Mouse (Mus musculus) heart, adult 2 months (tissue): ENCODE measurements around the gene Eif2ak2. TPM values are rescaled to one million over a fixed set of nuclear protein-coding genes. Genes with fewer than 3 reads are reported as not detected.
A peak's percentile ranks its signal among the peaks of the same experiment; 100 is the strongest.

ENCODE experiments used
- DNase-seq, 2 experiments: peaks; one replicate each; pipeline ENCODE4 v3.0.0; 2021
- H3K27ac ChIP-seq: fragments of 200-600 bp; 2 replicates; pipeline ENCODE4 v1.8.1; 2022
- H3K27me3 ChIP-seq: fragments of 200-500 bp; 2 replicates; pipeline ENCODE4 v1.6.1; 2012; ENCODE audit warnings: mild to moderate bottlenecking, low read length, inconsistent platforms, mixed read lengths; ENCODE audit not compliant: control insufficient read depth, insufficient read depth
- H3K36me3 ChIP-seq: fragments of 200-500 bp; 2 replicates; pipeline ENCODE4 v1.6.1; 2012; ENCODE audit warnings: low read length, inconsistent platforms; ENCODE audit not compliant: control insufficient read depth, insufficient read depth
- H3K4me1 ChIP-seq: fragments of 200-500 bp; 2 replicates; pipeline ENCODE4 v1.6.1; 2011; ENCODE audit warnings: low read length; ENCODE audit not compliant: control insufficient read depth, insufficient read depth
- H3K4me3 ChIP-seq: fragments of 200-600 bp; 2 replicates; pipeline ENCODE4 v1.8.1; 2022
- H3K79me2 ChIP-seq: fragments of 200-500 bp; replicated peaks from 2 replicates; pipeline ENCODE4 v1.6.1; 2012; ENCODE audit warnings: mild to moderate bottlenecking, inconsistent platforms, low read length, moderate library complexity, mixed read lengths; ENCODE audit not compliant: control insufficient read depth, insufficient read depth
- H3K9ac ChIP-seq: fragments of 200-500 bp; 2 replicates; pipeline ENCODE4 v1.6.1; 2012; ENCODE audit warnings: low read depth, mild to moderate bottlenecking, control low read depth, inconsistent platforms, low read length, mixed read lengths
- CTCF ChIP-seq: fragments of 200-600 bp; IDR thresholded peaks from 2 replicates; pipeline ENCODE4 v1.8.1; 2022; ENCODE audit warnings: antibody characterized with exemption, mild to moderate bottlenecking, moderate library complexity
- EP300 ChIP-seq: fragments of 200-500 bp; IDR thresholded peaks from 2 replicates; pipeline ENCODE4 v1.6.1; 2011; ENCODE audit warnings: low read depth, low read length, control low read depth; ENCODE audit not compliant: insufficient read depth
- POLR2A ChIP-seq: fragments of 200-500 bp; IDR thresholded peaks from 2 replicates; pipeline ENCODE4 v1.6.1; 2011; ENCODE audit warnings: mild to moderate bottlenecking, low read depth, low read length, control low read depth; ENCODE audit not compliant: insufficient read depth
- WGBS: fragments of 180-500 bp; shearing (Covaris S2); methylation state at CpG from one replicate; pipeline ENCODE4 v1.1.7; 2018; 5-methylcytosine and 5-hydroxymethylcytosine counted together
- intact Hi-C: fragments of 180-260 bp; cut with DNase I; formaldehyde crosslinking; loops from one replicate; pipeline ENCODE4 v1.15.1; 2025
- long read RNA-seq: library from polyadenylated mRNA; stranded (forward); transcript quantifications from one replicate; pipeline ENCODE4 v2.0.0, GENCODE M21; 2021
- polyA plus RNA-seq: library from polyadenylated mRNA; depleted of rRNA; stranded (reverse); fragments of >200 nt; gene quantifications from 2 replicates; pipeline ENCODE4 v1.2.3, GENCODE M21; 2012; rRNA removed
- total RNA-seq, 2 experiments: library from RNA; stranded (reverse); gene quantifications; 2 replicates each; pipeline ENCODE4 v1.2.3; 2021

Gene Eif2ak2
- total RNA-seq (1 to 10 TPM; 7.8 to 8.0 TPM), polyA plus RNA-seq (2.7 and 4.2 TPM in 2 replicates)
- long read RNA-seq: 0 reads

DNA sequence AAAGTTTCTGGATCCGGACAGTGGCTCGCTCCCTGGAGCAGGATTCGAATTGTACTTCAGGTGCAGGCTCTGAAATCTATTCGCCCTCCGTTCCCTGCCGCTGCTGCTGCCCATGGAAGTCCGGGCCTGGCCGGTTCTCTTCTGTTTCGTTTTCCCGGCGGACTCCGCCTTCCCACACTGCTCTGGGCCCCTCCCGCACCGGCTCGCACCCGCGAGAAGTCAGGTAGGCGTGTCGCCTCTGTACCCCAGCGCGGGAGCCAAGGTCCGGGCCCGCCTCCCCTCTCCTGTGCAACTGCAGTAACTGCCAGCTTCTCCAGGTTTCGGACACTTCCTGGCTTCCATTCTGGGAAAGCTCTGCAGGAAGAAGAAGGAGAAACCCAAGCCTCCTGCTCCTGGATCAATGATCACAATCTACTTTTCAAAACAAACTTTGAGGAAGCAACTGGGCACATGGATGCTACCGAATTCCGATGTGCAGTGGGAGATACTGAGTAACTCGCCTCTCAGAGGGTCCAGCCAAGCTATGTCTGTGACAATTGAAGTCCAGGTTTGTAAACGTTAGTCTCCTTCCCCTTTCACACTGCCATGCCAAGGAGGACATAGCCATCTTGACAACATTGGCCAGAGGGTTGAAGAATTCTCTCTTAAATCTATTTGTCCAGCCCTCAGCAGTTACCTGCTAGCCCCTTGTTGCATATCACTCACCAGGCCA is at the start of gene Eif2ak2:
Gene Eif2ak2, minus strand, starts transcription at position 173 of the 712 bp plus-strand sequence.
- peak; percentile 86 to 89 for DNase-seq

DNA sequence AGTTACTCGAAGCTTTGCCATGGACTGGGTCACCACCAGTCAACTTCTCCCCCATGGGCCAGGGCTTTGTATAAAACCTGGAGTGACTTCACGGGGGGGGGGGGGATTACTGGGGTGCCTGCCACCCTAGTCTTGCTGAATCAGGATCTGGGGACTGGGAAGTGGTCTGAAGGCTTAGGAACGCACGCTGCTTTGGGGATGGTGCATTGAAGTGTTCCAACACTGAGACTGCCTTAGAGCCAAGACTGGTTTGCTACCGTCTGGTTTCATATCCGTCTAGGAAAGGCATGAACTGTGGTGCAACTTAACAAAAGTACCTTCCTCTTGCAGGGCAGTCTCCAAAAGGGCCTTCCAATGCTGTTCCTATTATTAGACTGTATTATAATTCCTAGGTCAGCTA is 35.3 kb upstream of the Eif2ak2 start:
- no peak for DNase-seq
- Histone ChIP-seq H3K4me1 (peaks cover 2% of the 10 kb centered on the region; the same call in 1 of the 2 replicates), H3K9ac (no peak overlapping the region), H3K27me3 (no peaks in the 10 kb centered on the region), H3K4me3 (no peak overlapping the region), H3K79me2 (no peaks in the 10 kb centered on the region), H3K27ac (no peak overlapping the region), H3K36me3 (peaks cover 2% of the 10 kb centered on the region)
- TF ChIP-seq CTCF (no peak), POLR2A (no peak)
- WGBS: 46% methylated on average over 6 of the region's 6 CpGs
- intact Hi-C loops: no loop called here

More for the DNA sequence above, at the start of gene Eif2ak2:
- Histone ChIP-seq H3K79me2 (no peaks in the 10 kb centered on the region), H3K27me3 (no peaks in the 10 kb centered on the region), H3K4me3 (peak within 1 kb of the TSS; percentile 60), H3K9ac (peak within 1 kb of the TSS; percentile 80), H3K27ac (peak within 1 kb of the TSS; percentile 73), H3K36me3 (0 out of 2 replicates have a peak, but pooled peaks cover 2% of the 10 kb centered on the region), H3K4me1 (peaks cover 1% of the 10 kb centered on the region)
- WGBS: 1% methylated on average over 28 of the region's 28 CpGs
- no peak for TF ChIP-seq CTCF
- TF ChIP-seq POLR2A: peak; percentile 81
- intact Hi-C loops: no loop called here

DNA sequence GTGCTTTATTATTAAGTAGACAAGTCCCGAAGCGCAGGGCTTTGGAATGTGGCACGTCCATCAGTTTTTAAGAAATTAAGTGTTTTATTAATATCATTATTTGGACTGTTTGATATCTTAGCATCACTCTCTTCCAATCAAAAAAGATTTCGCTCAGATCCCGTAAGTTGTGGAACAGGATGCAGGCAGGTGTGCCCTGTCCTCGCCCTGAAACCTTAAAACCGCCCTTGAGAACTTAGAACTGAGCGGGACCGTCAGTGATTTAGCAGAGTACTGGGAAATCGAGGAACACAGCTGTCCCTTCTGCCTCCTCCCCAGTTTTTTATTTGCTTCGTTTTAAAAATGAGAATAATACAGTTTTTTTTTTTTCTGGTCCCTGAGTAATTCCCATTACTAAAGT is 34.5 kb upstream of the Eif2ak2 start:
- TF ChIP-seq POLR2A (no peak), CTCF (no peak), EP300 (no peak)
- Histone ChIP-seq H3K27me3 (no peaks in the 10 kb centered on the region), H3K4me3 (peak overlapping the region; percentile 67), H3K9ac (peak overlapping the region; percentile 81), H3K27ac (peak overlapping the region; percentile 82), H3K79me2 (no peaks in the 10 kb centered on the region), H3K36me3 (peaks cover 2% of the 10 kb centered on the region; the same call in 1 of the 2 replicates), H3K4me1 (peaks cover 2% of the 10 kb centered on the region; the same call in 1 of the 2 replicates)
- DNase-seq: no peak
- intact Hi-C loops: loop anchor here (1.0 kb wide), 1 partner anchor 20 kb away; the partner anchor contains the start of genes Cebpz and Ndufaf7
- WGBS: 2% methylated on average over 11 of the region's 11 CpGs

DNA sequence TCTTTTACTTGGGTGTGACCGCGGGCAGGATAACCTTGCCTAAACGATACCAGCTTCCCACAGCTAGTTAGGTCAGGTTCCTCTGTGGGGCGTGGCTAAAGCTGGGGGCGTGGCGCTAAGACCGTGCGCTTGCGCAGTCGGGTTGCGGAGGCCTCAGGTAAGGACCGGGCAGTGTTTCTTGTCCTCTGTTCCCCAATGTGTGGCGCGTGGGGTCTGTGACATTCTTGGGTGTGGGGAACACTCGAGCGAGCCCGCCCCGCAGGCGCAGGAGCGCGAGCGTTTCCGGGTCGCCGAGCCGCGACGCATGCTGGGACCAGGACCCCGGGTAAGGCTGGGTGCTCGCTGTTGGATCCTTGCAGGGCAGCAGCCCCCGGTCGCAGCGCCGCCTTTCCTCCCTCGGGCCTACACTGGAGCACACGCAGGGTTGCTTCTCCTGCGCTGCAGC is 34.0 kb upstream of the Eif2ak2 start, which contains the start of gene Cebpzos:
Gene Cebpzos, plus strand, starts transcription at position 132 of the 445 bp plus-strand sequence.
- intact Hi-C loops: loop anchor here (1.0 kb wide), 1 partner anchor 21 kb away; the partner anchor contains the start of genes Cebpz and Ndufaf7
- TF ChIP-seq CTCF: no peak
- peak; percentile 55 for TF ChIP-seq EP300
- peak; percentile 90 for TF ChIP-seq POLR2A
- under 1% methylated on average over 37 of the region's 37 CpGs for WGBS
- DNase-seq: peak; percentile 88 to 89
- Histone ChIP-seq H3K9ac (peak within 1 kb of the TSS; percentile 81), H3K27me3 (no peaks in the 10 kb centered on the region), H3K4me3 (peak within 1 kb of the TSS; percentile 67), H3K36me3 (peaks cover 2% of the 10 kb centered on the region; the same call in 1 of the 2 replicates), H3K79me2 (no peaks in the 10 kb centered on the region), H3K4me1 (peaks cover 2% of the 10 kb centered on the region; the same call in 1 of the 2 replicates), H3K27ac (peak within 1 kb of the TSS; percentile 82)

DNA sequence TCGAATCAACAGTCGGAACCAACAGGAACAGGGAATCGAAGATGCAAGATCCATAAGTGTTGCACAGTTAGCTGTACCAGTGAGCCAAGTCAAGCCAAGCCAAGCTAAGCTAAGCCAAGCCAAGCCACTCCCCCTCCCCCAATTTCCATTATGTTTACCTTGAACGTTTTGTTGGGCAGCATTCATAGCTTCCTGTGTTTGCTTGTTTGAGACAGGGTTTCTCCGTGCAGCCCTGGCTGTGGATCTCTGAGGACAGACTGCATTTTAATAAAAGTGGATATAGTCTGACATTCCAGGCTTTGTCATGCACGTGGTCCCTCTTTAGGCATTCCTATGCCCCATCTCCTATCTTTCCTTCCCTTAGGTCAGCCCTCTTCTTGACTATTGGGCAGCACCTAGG is 33.4 kb upstream of the Eif2ak2 start:
- intact Hi-C loops: loop anchor here (1.0 kb wide), 1 partner anchor 22 kb away; the partner anchor contains the start of genes Cebpz and Ndufaf7
- TF ChIP-seq CTCF (no peak), EP300 (no peak), POLR2A (no peak)
- Histone ChIP-seq H3K4me1 (peaks cover 2% of the 10 kb centered on the region; the same call in 1 of the 2 replicates), H3K4me3 (peak overlapping the region; percentile 67), H3K27me3 (no peaks in the 10 kb centered on the region), H3K27ac (peak overlapping the region; percentile 82), H3K36me3 (no peaks in the 10 kb centered on the region; the same call in 1 of the 2 replicates), H3K9ac (peak overlapping the region; percentile 81), H3K79me2 (no peaks in the 10 kb centered on the region)
- 48% methylated on average over 6 of the region's 6 CpGs for WGBS
- no peak for DNase-seq

DNA sequence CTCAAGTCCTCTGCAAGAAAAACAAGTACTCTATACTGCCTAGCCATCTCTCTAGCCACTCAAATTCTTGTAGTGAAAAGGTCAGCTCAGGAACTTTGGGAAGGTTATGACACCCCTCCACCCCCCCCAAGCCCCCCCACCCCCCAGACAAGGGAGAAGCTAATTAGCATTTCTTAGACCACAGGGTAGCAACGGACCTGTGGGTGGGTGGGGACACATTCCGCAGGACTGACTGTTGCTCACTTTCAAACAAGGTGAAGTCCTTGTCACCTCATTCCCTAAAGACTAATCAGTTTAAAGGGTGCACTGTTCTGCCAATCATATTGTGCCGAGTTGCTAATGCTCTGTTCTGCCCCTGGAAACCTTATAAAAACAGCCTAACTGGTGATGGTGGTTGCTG is 31.5 kb upstream of the Eif2ak2 start:
- WGBS: 77% methylated on average over 3 of the region's 3 CpGs

More for the DNA sequence above, 31.5 kb upstream of the Eif2ak2 start:
- TF ChIP-seq POLR2A: no peak
- no peak for TF ChIP-seq CTCF
- TF ChIP-seq EP300: no peak
- H3K79me2 ChIP-seq: no peaks in the 10 kb centered on the region
- H3K9ac ChIP-seq: no peak overlapping the region
- DNase-seq: no peak
- intact Hi-C loops: no loop called here
- H3K4me1 ChIP-seq: peaks cover 2% of the 10 kb centered on the region; the same call in 1 of the 2 replicates
- H3K27me3 ChIP-seq: no peaks in the 10 kb centered on the region
- H3K27ac ChIP-seq: no peak overlapping the region
- no peak overlapping the region for H3K4me3 ChIP-seq
- H3K36me3 ChIP-seq: no peaks in the 10 kb centered on the region
